Mouse (Mus musculus) cerebellum, postnatal 14 days (tissue): ENCODE results near the gene Bicral.

Experiments
- DNase-seq, 2 experiments: peaks; one replicate each; pipeline ENCODE4 v3.0.0; 2021; ENCODE audit warnings: mixed read lengths in 2 of 2

Bicral gene

DNA sequence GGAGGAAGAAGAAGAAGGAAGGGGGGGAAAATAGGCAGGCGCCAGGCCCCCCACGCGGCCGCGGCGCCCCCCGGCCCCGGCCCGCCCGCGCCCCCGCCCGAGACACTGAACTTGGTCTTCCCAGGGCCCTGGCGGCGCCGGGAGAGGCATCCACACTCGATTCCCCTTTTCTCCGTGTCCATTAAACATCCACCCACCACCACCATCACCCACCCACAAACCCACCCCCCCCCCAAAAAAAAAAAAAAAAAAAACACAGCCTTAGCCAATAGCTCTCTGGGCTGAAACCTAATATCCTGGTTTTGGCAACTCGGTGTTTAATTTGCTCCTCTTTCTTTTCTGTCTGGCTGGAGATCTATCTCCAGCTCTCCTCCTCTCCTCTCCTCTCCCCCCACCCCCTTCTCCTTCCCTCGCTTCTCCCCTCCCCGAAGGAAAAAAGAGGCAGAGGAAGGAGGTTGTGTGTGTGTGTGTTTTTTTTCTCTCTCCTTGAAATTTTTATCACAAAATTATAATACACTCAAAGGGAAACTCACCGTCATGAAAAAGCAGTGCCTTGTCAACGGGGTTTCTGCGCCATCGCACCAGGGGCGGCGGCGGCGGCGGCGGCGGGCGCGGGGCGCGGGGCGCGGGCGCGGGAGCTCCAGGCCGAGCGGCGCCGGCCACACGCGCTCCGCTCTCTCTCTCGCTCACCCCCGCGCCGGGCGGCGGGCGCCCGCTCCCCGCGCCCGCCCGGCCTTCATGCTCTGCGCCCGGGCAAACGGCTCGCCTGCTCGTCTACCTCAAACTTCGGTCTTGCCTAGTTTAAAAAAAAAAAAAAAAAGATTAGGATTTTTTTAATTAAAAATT lies at the start of gene Bicral:
Gene Bicral (minus strand): TSS at position 580 of the 846 bp plus-strand sequence.
- DNase-seq: peak; percentile 77 to 85

DNA sequence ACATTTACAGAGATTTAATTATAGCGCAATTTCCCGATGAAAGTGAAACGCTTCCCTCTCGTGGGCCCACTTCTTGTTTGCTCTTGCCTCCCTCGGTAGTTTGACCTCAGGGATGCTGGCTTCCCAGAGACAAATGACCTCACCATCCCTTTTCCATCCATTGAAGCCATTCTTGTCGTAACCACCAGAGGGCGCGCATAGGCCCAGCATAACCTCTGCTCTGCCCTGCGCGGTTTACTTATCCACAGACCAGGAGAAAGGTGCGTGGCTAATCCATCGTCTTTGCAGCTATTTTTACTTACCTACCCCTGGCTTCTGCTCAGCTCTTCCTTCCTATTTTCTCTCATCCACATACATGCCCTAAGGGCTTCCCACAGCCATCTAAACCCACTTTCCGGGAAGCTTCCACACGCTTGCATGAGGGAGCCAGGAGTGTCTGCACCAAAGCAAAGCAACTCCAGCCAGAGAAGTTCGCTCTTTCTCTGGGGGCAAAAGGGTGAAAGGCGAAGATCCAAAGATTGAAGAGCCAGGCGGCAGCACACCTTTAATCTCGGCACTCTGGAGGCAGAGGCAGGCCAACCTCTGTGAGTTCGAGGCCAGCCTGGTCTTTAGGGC lies 45.7 kb upstream of the Bicral start:
- DNase-seq: peak; percentile 89 to 91

DNA sequence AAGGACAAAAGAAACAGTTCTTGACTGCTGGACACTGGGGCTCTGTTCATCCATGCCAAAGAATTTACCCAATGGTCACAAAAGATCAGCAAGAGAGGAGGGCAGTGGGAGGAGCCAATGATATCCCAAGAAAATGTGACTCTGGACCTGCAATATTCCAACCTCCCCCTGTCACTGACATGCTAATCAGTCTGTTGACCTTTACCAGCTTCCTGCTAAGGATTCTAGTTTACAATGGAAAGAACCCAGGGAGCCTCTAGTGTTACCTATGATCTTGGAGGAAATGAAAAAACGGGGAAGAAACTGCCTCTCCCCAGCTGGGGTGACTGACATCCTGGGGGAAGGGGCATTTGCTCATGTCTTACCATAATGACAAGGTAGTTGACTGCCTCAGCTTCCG lies 42.7 kb upstream of the Bicral start:
- DNase-seq: no peak

DNA sequence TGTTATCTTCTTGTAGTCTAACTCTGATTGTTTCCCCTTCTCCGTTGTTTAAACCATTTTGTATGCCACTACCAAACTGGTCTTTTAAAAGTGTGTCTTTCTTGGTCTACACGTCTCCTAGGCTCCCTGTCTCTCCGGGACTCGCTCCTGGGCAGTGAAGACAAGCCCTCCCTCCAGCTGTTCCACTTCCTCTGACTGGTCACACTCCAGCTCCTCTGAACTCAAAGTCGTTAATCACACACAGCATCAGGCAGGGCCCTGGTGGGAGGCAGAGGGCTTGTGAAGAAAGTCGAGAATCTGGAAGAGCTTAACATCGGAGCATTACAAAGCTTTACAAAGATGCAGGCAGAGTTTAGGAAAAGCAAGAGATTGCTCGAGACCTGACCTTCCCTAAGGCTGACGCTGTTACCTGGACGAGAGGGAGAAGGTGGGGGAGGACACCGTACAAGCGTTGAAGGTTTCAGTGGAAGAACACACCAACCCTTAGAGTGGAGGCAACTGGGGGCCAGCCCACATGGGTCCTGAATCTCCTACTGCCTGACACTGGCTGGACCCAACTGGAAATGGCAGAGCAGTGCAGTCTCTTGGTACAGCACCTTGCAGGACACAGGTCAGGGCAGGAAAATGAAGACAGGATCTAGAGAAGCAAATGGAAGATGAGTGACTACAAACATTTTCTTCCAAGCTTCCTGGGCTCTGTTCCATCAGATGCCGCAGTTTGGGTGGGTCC lies 39.1 kb upstream of the Bicral start:
- no peak for DNase-seq

DNA sequence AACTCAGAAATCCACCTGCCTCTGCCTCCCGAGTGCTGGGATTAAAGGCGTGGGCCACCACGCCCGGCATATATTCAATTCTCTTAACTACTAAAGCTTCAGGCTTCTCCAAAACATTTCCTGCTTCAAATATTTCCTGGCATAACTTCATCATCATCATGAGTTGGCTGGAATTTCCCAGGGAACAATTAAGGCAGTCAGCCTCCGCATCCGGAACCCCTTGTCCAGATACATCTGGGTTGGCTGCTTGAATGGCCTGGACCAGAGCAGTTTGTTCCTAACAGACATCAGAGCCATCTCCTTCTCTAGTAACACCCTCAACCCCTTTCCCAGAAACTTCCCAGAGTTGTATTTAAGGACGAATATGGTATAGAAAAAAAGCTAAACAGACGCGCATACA lies 37.1 kb upstream of the Bicral start:
- DNase-seq: no peak

DNA sequence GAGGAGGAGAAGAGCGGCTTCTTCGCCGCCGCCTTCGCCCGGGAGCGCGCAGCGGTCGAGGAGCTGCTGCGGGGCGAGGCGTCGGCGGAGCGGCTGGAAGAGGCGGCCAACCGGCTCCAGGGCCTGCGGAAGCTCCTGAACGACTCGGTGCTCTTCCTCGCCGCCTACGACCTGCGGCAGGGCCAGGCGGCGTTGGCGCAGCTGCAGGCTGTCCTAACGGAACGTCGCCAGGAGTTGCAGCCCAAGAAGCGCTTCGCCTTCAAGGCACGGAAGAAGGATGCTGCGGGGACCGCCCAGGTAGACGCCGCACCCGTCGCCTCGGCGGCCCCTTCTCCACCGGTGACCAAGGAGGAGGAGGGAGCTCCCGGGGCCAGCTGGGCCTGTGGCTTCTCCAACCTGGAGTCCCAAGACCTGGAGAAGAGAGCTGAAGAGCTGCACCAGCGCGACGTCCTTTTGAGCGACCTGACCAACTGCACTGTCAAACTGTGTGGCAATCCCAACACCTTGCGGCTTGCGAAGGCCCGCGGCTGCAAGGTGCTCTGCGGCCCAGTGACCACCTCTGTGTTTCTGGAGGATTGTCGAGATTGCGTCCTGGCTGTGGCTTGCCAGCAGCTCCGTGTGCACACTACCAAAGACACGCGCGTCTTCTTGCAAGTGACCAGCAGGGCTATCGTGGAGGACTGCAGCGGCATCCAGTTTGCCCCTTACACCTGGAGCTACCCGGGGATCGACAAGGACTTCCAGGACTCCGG lies 32.7 kb upstream of the Bicral start:
- DNase-seq: peak; percentile 64 to 66

DNA sequence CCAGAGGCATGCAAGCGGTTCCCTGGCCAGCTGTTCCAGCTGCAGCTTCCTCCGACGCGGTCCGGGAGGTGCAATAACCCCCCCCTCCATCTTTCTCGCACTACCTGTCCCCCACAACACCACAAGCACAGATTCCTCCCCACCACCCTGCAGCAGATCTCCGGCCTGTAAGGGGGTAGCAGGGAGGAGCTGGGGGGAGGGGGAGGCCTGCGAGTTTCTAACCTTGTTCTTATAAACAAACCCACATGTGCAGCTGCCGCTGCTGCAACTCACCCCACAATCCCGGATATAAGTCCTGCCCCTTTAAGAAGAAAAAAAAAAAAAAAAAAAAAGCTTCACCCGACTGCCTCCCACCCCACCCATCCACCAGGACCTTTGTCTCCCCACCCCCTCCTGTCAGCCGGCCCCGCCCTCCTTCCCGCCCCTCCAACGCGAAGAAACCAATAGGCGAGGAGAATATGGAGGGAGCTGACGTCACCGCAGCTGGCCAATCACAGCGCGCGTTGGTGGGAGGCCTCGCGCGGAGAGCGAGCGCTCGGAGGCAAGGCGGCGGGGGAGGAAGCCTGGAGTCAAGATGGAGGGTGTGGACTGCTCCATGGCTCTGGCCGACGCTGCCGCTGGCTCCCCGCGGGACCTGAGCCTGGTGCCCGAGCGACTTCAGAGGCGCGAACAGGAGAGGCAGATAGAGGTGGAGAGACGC lies 32.0 kb upstream of the Bicral start, which contains the start of gene Tbcc:
Gene Tbcc (plus strand): TSS at position 569 of the 700 bp plus-strand sequence.
- peak; percentile 98 for DNase-seq

DNA sequence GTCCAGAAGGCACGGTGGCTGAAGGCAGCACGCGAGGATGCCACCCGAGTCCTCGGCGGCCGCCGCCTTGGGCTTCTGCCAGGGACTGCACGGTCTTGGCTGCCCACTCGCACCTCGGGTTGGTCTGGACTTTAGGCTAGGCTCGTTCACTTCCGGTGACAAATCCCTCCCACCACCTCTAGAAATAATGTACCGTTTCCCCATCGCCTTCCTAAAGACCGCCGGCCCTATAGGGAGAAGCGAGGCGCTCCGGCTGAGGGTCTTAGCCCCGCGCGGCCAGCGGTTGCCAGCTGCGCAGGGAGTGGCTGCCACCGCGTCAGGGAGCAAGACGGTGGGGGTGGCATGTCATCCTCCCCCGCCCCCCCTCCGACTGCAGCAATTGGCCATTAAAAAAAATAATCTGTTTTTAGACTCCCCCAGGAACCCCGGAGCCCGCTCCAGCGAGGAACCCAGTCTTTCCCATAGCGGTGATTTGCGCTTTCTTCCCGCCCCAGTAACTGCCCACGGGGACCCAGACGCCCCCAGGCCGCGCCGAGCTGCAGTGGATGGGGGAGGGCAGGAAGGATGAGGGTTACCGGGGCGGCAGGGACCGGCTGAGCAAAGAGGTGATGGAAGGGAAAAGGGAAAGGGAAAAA lies 31.3 kb upstream of the Bicral start:
- DNase-seq: peak; percentile 96

DNA sequence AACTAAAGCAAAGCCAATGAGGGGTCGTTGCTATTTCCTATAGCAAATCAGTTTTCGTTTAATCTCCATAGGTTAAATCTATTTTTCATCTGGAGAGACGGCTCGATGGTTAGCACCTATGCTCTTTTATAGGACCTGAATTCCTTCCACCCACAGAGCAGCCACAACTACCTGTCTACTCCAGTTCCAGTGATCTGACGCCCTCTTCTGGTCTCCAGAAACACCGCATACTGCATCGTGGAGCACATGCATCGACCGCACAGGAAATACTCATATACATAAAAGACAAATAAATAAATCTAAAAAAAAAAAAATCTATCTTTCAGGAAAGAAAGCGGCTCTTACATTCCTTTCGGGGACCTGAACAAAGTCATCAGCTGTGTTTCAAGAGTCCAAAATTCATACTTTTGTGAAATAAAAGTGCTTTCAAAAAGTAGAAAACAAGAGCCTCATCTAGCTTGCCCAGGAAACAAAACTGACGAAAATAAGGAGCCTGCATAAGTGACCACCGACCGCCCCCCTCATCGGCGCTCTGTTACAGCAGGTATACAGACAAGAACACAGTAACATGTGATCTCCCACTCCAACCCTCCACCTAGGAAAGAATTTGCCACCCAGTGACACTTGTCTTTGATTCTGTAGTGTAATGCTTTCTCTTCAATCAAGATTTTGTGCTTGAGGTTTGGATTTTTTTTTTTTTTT lies 30.4 kb upstream of the Bicral start:
- peak; percentile 72 to 77 for DNase-seq

DNA sequence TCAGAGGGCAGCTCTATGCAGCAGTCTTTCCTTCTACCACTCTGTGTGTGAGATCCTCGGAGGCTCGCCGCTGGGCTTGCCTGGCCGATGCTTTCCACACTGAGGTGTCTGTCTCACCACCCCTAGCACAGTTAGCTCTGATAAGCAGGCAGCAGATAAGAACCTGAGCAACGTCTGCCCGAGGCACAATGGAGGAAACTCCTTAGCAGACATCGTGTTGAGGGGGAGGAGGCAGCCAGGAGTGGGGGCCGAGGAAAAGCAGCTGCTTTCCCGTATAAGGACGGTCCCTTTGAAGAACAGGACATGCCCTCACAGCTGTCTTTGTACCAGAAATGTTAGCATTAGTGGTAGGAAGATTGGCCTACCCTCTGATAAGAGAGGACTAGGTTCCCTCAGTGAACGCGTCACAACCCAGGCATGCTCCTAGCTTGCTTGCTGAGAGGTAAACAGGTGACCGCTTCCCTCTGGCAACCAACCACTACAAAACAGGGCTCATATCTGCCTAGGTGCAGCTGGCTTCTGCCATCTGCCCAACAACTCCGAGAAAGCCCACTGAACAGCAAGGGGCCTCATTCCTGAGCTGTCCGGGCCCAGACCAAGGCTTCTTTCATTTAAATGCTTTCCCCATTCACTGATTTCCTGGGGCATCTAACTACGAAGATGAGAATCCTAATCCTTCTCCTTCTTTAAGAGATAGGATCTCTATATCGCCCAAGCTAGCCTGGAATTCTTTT lies 27.8 kb upstream of the Bicral start:
- peak; percentile 30 to 37 for DNase-seq

DNA sequence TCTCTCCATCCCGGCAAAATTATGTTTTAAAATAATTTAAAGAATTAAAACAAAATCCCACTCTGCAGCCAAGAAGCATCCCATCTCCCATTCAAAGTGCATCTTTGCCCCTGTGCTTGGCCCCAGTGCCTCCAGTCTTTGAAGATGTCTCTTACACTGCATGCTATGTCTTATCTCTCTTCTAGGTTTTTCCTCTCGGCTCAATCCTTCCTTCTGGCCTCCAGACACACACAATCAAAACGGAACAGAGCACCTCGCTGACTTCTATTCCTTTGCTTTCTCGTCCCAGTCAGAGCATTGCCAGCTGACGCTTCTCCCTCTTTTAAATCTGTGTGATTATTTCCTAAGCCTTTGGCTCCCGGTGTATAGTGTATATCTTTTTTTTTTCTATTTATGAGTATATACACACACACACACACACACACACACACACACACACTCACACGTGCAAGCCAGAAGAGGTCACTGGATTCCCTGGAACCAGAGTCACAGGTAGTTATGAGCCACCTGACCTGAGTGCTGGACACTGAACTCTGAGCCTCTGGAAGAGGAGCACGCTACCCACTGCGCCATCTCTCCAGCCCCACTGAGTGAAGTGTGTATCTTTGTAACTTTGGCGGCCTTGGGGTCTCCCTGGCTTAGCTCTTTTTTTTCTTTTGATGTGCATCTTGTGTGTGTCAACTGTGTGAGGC lies 27.1 kb upstream of the Bicral start:
- no peak for DNase-seq

DNA sequence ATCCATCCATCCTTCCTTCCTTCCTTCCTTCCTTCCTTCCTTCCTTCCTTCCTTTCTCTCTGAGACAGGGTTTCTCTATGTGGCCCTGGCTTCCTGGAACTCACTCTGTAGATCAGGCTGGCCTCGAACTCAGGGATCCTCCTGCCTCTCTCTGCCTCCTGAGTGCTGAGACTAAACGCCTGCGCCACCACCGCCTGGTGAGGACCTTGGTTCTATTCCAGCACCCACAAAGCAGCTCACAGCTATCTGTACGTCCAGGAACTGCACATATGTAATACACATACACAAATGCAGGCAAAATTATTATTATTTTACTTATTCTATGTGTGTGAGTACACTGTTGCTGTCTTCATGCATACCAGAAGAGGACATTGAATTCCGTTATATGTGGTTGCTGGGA lies 26.5 kb upstream of the Bicral start:
- DNase-seq: no peak

DNA sequence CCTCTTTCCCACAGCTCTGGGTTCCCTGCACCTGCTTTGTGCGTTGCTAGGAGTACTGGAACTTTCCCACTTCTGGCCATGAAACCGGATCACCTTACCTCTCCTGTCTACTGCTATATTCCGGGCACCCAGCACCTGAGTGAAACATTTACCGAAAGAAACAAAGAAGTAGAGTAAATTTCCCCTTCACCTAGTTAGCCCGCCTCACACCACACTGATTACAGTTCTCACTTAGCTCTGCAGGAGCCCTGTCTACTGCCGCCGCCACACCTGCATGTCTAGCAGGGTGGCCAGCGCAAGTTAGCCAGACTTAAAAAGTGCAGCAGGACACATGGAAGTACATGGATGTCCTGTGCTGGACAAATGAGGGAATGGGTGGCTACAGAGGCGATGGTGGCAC lies 24.8 kb upstream of the Bicral start:
- DNase-seq: no peak

DNA sequence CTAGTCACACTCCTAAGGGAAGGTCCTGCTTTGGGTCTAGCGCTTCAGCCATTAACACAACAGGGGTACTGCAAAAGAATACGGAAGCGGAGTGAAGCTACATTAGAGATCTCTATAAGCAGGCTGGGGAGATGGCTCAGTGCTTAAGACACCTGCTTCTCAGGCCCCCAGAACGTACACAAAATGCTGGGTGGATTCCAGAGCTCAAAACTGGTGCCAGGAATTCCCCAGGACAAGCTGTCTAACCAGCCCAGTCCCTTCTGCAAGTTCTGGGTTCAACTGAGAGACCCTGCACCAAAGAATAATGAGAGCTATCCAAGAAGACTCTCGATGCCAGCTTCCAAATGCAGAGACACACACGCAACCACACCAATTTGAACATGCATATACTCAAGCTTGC lies 23.4 kb upstream of the Bicral start:
- peak in 1 of 2 experiments; percentile 51 for DNase-seq

DNA sequence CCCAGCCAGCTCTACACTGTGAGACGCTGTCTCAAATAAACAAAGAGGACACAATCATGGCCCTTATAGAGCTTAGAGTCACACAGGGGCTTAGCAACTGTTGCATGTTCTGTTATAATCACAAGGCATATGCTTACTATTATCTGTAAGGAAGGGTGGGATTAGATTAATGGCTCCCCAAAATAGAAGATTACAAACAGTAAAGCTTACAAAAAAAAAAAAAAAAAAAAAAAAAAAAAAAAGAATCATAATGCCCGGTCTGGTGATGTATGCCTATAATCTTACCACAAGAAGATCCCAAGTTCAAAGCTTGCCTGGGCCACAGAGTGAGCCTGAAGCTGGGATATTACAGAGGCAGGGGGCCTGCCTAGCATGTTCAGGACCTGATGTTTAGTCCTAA lies 22.0 kb upstream of the Bicral start:
- no peak for DNase-seq

DNA sequence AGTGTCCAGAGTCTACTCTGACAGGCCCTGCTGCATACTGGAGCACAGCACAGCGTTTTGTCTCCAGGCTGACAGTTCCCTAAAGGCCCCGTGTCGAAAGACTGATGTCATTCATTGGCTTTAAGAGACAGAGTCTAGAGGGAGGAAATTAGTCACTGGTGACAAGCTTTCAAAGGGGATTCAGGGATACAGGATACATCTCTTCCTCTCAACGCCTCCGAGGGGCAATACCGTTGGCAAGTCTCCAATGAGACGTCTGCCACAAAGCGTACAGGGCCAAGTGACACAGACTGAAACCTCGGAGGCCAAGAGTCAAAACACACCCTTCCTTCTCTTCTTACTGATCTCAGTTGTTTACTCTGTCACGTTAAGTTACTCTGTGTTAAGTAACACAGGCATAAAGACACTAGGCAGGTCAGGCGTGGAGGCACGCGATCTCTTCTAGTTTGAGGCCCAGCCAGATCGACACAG lies 21.6 kb upstream of the Bicral start:
- DNase-seq: peak in 1 of 2 experiments; percentile 28

DNA sequence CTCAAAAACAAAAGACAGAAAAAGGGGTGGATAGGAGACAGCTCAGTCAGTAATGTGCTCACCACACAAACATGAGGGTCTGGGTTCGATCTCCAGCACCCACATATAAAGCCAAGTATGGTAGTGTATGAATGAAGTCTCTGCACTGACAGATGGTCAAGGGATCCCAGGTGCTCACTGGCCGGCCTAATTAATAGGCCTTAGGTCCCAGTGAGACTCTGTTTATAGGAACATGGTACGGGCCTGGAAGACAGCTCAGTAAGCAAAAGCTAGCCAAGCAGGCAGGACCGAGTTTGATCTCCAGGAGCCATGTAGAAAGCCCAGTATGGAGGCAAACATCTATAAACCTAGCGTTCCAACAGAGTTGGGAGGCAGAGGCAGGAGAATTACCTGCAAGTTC lies 18.8 kb upstream of the Bicral start:
- no peak for DNase-seq

DNA sequence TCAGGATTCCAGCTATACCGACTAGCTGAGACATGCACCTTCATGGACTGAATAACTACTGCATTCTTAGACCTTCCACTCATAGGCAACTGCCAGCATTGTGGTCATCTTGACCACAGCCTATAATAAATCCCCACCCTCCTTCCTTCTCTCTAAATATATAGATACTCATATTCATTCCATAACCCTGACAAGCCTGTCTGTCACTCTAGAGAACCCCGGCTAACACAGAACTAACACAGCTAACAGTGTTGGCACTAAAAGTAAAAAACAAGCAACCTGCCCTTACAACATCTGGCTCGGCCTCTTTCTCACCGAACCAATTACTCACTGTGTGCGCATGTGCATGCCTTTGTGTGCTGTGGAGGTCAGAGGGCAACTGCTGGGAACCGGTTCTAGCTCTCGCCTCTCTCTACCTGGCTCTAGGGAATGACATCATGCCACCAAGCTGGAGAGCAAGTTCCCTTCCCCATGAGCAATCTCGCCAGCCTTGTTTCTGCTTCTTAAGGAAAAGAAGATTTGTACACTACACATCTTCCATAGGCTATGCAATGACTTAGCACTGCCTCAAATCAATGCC lies 18.2 kb upstream of the Bicral start:
- no peak for DNase-seq

DNA sequence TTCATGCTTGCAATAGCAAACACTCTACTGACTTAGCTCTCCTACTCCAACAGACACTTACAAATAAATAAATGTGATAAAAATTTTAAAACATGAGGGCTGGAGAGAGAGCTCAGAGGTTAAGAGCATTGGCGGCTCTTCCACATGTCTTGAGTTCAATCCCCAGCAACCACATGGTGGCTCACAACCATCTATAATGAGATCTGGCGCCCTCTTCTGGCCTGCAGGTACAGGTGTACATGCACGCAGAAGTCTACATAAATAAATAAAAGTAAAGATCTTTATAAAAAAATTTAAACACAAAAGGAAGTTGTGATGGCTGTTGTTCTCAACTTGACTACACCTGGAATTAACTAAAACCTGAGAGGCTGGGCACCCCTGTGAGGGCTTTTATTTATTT lies 17.3 kb upstream of the Bicral start:
- no peak for DNase-seq
